Mouse (Mus musculus) heart, postnatal 36 days (tissue): Measurements from ENCODE around the gene Mbl1. TPM values are rescaled to one million over a fixed set of nuclear protein-coding genes. Genes with fewer than 3 reads are reported as not detected.

Experiments
- DNase-seq, 2 experiments: peaks; one replicate each; pipeline ENCODE4 v3.0.0; 2021 to 2022
- intact Hi-C: fragments of 180-260 bp; cut with DNase I; formaldehyde crosslinking; loops from one replicate; pipeline ENCODE4 v1.15.1; 2025
- total RNA-seq, 2 experiments: library from RNA; stranded (reverse); gene quantifications; 2 replicates each; pipeline ENCODE4 v1.2.3; 2021

Gene Mbl1
- total RNA-seq, result not detected

- intact Hi-C loops, result no loop called here
- no peak for DNase-seq
These were observed at the start of gene Mbl1 for GRCm38 (mm10) chr14:41151220-41151898. Mbl1 (plus strand) TSS chr14:41151458.

GRCm38 (mm10) chr14:41102269-41102668, 49.0 kb upstream of the Mbl1 start:
- intact Hi-C loops, result no loop called here
- no peak for DNase-seq

DNA sequence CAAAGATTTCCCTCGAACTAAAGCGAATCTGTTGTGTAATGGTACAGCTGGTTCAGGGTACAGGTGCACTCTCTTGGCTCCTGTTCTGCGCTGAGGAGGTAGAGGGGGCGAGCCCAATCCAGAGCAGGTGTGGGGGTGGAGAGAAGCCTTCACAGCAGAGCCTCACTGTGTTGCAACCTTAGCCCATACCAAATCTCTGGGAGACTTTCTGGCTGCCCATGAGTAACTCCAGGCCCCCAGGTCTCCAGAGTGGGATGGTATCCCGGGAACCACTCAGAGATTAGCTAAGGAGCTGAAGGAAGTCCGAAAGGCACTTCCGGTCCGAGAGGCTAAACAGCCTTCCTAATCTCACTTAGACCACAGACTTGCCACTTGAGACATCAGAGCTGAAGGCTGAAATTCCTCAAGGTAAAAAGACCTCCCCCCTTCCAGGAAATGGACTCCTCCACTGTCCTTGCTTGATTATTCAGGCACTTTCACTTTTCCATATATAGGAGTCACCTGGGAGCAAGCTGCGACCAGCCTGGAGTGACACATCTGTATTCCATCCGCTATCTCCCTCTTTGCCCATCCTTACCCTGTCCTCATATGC, 46.3 kb upstream of the Mbl1 start, which contains the start of gene Mat1a:
TSS of gene Mat1a (plus strand) at position 183 of the 592 bp plus-strand sequence.
- DNase-seq, result no peak
- intact Hi-C loops, result no loop called here

DNA sequence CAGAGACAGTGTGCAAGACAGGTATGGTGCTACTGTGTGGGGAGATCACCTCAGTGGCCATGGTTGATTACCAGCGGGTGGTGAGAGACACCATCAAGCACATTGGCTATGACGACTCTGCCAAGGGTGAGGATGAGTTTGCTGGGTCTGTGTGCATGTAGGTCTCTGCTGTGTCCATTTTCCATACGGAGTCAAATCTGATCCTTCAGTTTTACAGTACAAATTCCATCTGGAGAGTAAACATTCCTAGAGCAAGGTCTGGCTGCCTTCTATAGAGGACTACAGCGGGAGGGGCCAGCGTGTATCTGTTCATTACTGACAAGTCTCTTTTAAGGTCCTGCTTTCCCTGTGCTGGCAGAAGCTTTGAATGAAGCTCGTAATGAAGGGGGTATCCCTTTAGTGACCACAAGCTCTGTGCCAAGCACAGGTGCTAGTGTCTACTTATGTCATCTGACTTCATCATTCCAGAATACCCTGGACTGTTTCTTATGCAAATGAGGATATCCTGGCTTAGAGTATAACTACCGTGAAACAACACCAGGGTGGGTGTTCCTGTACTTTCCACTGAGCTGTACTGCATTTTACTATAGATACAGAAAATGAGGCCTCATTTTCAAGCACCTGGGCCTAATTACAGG, 40.1 kb upstream of the Mbl1 start:
- intact Hi-C loops, result no loop called here
- no peak for DNase-seq

DNA sequence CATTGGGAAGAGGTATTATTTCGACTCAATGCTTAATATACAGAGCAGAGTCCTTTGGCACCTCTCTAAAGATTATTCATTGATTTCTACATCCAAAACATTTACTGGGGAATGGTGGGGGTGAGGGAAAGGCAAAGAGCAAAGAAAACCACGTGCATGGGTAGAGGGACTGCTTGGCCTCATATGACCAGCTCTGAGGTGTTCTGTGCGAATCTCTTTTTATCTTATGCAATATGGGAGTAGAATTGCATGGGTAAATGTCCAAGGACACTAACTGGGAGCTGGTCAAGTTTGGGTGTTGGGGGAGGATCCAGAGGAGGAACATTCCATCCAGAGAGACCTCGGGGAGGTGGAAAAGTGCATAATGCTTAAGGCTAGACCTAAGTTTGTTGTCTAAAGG, 38.3 kb upstream of the Mbl1 start:
- no peak for DNase-seq
- intact Hi-C loops, result no loop called here

- DNase-seq, result no peak
- intact Hi-C loops, result no loop called here
These were observed 35.0 kb upstream of the Mbl1 start for GRCm38 (mm10) chr14:41116271-41116670.

DNA sequence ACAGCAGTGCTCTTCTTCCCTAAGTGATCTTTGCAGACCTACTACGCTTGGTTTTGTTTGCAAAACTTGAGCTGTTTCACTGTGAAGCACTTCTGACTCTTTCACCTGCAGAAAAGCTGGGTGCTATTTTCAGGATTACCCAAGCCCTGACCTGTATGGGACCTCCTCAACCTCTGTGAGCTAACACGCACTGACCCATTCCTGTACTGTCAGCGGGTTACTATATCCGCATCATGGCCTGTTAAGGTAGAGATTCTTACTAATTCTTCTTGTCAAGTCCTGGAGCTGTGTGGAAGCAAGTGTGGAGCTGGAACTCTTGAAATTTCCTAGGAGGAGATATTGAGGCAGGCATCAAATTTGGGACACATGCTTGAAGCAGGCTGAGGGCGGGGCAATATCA, 26.6 kb upstream of the Mbl1 start:
- intact Hi-C loops, result no loop called here
- DNase-seq, result no peak

- DNase-seq, result peak; percentile 7 to 24
- intact Hi-C loops, result loop anchor here (2.0 kb wide), 1 partner anchor 35 kb away; no protein-coding TSS in a partner anchor
These were observed 23.3 kb upstream of the Mbl1 start for GRCm38 (mm10) chr14:41127997-41128396.

DNA sequence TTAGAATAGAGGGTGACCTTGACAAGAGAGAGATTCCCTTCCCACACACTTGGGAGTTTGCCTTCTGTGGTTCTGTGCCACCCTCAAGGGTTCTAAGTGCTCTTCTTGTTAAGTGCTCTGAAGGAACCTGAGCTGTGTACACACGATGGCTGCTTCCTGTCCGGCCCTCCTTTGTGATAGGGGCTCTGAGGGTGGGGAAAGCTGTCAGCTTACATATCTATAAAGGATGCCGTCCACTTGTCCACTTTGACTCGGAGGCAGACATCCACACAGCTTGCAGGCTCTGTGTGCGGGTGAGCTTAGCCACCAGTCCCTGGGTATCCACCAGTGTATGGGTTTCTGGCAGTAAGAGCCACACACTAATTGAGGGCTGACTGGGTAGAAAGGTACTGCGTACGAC, 19.7 kb upstream of the Mbl1 start, which contains the start of gene Sftpa1:
TSS of gene Sftpa1 (plus strand) at position 243 of the 400 bp plus-strand sequence.
- no peak for DNase-seq

DNA sequence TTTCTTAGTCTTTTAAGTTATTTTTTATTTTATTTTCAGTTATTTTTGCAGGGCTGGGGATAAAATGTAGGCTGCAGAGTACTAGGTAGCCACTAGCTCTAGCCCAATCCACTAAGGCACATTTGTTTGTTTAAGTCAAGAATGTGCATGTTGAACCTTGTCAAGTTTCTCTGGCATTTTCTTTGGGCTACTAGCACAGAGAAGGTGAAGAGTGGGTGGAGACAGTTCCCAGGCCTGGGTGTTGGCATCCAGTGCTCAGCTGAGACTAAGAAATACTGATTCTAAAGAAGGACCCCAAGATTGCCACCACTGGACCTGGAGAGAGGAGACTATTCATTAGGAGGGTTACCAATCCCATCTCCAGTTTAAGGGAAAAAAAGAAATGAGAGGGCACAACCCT, 14.3 kb upstream of the Mbl1 start:
- no peak for DNase-seq
- intact Hi-C loops, result no loop called here

More for the DNA sequence above, 19.7 kb upstream of the Mbl1 start, which contains the start of gene Sftpa1:
- intact Hi-C loops, result no loop called here

GRCm38 (mm10) chr14:41140686-41141085, 10.6 kb upstream of the Mbl1 start:
- no peak for DNase-seq
- intact Hi-C loops, result no loop called here

- intact Hi-C loops, result no loop called here
- DNase-seq, result no peak
These were observed 5.2 kb upstream of the Mbl1 start for GRCm38 (mm10) chr14:41146035-41146434.

GRCm38 (mm10) chr14:41146922-41147321, 4.3 kb upstream of the Mbl1 start:
- intact Hi-C loops, result no loop called here
- DNase-seq, result no peak

DNA sequence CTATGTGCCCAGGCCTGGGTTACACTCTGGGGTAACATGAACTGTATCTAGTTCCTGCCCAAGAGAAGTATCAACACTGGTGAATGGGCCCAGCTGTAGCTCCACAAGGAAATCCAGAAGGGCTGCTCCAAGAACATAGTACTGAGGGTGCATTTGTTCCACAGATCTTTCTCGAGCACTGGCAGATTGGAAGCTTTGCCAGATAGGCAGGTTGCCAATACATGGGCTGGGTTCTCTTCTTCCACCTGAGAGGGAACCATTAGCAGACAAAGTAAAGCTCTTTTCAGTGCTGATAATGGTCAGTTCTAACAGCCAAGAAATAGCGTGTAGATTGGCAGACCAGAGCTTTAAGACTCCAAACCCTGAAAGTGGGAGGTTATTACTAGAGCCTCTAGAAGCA, 3.9 kb upstream of the Mbl1 start:
- intact Hi-C loops, result no loop called here
- DNase-seq, result no peak

- no peak for DNase-seq
- intact Hi-C loops, result no loop called here
These were observed 8.8 kb downstream of the Mbl1 start for GRCm38 (mm10) chr14:41160076-41160475.

DNA sequence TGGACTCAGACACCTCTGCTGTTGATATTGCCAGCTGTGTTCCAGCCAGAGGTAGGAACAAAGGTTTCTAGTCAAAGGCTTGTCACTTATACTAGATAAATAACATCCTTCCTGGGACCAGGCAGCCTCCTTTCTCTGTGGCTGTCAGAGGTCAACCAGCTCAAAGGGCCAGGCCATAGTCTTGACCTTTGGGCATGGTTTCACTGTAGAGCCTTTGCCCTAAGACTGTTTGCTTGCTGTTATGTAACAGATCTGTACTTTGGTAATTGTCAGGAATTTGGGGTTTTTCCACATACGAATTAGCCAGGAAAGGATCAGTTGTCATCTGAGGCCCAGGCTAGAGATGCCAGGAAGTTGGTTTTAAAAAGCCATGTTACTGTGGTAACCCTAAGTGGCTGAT, 9.5 kb downstream of the Mbl1 start:
- intact Hi-C loops, result no loop called here
- no peak for DNase-seq

DNA sequence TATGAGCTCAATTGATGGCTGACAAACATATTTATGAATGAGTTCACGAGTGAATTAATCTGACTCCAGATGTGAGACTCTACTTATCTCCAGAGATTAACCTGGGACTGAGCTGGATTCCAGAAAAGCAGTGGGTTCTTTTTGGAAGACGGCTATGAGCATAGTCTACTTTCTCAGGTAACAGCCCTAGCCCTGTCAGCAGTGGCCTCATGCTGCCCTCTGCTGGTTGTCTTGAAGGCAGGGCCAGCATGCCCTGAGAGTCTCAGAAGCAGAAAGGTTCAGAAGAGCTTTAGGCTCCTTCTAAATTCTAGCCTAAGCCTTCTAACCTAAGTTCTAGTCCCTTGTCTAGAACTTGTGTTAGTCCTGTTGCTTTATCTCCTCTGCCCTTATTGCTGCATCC, 11.4 kb downstream of the Mbl1 start:
- intact Hi-C loops, result loop anchor here (2.0 kb wide), 2 partner anchors 34 to 68 kb away; no protein-coding TSS in a partner anchor
- peak; percentile 8 to 40 for DNase-seq

- DNase-seq, result no peak
These were observed 16.0 kb downstream of the Mbl1 start for GRCm38 (mm10) chr14:41167278-41167677.

GRCm38 (mm10) chr14:41168567-41168966, 17.3 kb downstream of the Mbl1 start:
- intact Hi-C loops, result no loop called here

More at GRCm38 (mm10) chr14:41167278-41167677, 16.0 kb downstream of the Mbl1 start:
- intact Hi-C loops, result no loop called here

GRCm38 (mm10) chr14:41170514-41170913, 19.3 kb downstream of the Mbl1 start:
- intact Hi-C loops, result no loop called here
- DNase-seq, result no peak

More at GRCm38 (mm10) chr14:41168567-41168966, 17.3 kb downstream of the Mbl1 start:
- no peak for DNase-seq

DNA sequence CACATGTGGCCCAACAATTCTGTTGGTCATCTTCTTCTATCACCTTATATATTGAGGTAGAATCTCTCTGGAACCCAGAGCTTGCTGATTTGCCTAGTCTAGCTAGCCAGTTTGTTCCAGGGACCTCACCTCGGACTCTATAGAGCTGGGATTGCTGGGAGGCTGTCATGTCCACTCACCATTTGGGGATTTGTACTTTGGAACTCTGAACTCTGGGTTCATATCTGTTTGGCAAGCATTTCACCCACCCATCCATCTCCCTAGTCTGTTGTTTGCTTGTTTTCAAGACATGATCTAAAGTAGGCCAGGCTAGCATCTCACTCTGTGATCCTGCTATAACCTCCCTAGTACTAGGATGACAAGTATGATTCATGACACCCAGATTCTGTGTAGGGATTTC, 23.5 kb downstream of the Mbl1 start:
- intact Hi-C loops, result no loop called here
- DNase-seq, result no peak
